Mouse (Mus musculus) T-helper 2 cell (primary cell): Measurements from ENCODE around the gene Prkca.

Experiments used
- in situ Hi-C: fragments of 300-600 bp; cut with MboI, MseI; formaldehyde crosslinking; loops from one replicate; pipeline ENCODE4 v1.15.1; 2025; ENCODE audit warnings: high pct_unique_total_duplicates

Gene Prkca

DNA sequence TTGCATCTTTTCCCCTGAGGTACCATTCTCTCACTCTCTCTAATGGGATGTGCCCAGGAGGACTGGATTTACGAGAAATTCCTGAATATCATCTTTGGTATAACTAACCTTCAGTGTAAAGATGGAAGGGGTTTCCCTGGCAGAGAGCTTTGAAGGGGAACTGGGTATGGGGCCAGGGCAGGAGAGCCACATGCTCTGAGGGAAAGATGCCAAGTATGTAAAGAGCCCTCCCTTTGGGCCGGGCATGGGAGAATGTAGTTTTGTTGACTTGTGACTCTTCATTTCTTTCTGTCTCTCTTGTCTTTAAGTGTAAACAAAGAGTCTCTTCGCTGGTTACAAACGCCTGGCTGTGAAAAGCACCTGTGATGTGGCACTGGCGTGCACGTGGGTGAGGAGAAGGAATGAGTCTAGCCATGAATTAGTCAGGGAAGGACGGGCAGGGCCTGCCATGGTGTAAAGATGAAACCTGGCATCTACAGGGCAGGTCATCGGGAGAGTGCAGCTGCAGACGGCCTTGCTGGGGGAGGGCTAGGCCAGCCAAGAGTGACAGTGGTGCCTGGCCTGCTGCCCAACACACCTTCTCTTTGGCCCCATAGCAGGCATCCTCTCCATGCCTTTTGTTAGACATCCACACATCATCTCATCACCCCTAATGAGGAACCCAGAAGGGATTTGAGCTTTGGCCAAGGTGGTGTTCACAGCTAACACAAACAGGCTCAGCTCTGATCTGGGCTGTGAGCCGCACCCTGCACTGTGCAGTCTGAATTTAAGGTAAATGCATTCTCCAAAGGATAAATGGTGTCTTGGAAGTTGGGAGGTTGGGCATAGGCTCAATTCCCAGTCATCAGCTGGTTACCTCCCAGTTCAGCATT is 388.3 kb downstream of the Prkca start:
- in situ Hi-C loops = no loop called here

DNA sequence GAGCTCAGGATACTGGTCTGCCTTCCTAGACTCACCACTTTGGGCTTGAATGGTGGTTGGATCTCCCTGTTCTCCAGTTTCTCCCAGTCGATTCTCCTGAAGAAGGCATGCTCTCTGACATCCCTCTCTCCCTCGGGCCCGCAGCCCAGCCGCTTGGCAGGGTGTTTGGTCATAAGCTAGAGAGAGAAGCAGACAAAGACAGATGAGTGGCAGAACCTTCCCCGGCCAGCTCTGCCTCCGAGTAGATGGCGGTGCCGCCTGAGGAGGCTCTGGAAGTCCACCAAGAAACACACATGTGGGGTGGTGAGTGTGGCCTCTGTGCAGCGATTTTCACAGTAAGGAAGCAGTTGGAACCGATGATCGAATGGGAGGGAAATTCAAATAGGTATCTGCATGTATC is 392.3 kb downstream of the Prkca start:
- in situ Hi-C loops = no loop called here

DNA sequence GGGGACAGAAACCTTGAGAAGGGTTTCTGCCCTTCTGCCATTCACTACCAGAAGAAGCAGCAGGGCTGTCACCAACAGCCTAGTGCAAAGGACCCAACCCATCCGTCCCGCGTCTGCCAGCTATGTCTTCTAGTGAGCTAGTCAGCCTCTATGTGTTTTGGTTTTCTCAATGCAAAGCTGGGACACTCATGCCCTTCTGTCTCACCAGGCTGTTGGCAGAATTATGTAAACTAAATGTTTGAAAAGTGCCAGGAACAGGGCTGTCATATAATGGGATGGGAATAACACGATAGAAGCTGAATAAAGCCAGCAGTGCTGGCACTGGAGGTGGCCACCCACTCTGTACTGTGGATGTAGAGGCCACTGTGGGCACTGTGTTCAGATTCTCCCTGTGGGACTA is 393.1 kb downstream of the Prkca start:
- in situ Hi-C loops = no loop called here

DNA sequence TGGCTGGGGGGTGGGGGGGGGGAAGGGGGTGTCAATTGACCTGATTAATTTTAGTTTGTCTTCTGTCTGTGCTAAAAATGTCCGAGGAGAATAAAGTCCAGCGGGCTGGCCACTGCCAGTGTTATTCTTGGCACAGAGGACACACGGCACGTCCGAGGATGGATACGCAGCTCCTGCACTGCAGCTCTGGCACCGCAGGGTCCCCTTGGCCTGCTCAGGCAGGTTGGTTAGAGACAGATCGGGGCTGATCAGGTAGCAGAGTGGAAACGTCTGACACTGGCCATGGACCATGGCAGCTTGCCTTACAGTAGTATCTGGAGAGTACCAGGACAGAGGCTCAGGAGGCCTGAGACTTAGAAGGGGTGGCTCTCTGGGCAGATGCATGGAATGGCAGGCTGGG is 393.5 kb downstream of the Prkca start:
- in situ Hi-C loops = no loop called here

DNA sequence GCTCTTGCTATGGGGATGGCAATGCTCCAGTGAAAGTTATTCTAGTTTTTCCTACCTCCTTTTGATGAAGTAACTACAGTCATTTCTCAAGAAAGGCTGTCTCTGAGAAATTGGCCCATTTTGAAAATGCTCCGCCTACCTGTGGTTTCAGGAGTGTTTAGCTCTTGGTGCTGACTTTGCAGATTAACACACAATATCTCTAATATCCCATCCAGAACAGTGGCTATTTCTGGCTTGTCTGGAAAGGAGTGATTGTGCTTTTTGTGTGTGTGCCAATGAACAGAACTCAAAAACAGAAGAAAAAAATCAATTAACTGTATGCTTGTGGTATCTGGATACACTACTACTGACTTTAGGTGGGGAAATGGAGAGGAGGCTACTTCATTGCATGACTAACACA is 395.8 kb downstream of the Prkca start:
- in situ Hi-C loops = no loop called here

DNA sequence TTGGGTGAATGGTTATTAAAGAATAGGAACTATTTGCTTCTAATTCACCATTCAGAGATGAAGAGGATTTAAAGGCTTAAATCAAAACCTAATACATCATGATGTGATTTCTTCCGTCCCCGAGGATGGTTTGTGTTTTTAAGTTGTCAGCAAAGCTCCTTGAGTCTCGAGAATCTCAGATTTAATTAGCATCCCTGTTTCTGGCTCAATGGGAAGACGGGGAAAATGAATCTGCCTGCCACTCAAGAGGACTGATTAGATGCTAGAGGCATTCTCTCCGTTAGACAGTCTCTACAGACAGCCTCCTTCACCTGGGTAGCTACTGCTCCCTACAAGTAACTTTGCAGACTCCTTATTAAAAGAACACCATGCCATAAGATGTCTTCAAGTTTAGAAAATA is 396.9 kb downstream of the Prkca start:
- in situ Hi-C loops = no loop called here

DNA sequence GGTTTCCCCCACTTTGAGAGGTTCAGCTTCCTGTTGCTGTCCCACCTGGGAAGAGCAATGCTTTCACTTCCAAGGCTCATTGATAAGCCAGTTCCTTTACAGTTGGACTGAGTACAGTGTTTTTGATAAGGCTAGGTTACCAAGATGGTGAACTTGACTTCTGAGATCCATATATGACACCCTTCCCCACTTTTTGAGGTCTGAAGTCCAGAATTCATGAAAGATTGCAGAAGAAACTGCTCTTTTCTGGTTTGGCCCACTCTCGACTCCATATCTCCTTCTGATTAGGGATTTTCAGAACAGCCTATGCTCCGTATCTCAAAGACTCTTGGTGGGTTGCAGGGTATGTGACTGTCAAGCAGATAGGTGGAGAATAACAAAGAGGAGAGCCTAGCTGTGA is 406.8 kb downstream of the Prkca start:
- in situ Hi-C loops = no loop called here

DNA sequence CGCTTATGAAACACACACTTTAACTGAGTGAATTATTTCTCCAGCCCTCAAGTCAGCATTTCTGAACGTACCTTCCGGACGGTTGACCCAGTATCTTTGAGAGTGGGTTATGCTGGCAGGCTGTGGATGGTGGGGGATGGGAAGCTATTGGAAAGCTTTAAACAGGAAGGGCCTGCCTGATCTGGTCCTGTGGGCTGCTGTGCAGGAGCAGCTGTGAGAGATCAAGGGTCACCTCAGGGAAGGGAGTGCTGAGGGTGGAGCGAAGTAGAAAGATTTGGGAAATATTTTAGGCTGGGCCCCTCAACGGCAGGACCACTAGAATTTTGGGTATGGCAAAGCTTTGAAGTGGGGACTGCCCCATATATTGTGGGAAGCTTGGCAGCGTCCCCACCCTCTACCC is 412.0 kb downstream of the Prkca start:
- in situ Hi-C loops = no loop called here

DNA sequence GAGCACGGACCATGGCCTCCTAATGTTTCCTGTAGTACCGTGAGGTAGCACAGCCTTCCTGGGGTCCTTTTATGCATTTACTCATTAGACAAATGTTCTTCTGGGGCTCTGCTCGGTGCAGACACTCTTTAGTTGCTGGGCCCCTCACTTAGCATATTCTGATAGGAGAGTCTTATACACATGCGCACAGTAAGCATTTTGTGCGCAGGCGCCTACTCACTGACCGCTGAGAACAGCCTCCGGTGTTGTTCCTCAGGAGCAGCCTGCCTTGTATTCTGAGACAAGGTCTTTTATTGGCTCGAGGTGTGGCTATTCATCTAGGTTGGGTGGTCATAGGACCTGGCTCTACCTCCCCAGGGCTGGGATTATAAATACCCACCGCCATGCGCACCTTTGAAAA is 412.4 kb downstream of the Prkca start:
- in situ Hi-C loops = no loop called here

DNA sequence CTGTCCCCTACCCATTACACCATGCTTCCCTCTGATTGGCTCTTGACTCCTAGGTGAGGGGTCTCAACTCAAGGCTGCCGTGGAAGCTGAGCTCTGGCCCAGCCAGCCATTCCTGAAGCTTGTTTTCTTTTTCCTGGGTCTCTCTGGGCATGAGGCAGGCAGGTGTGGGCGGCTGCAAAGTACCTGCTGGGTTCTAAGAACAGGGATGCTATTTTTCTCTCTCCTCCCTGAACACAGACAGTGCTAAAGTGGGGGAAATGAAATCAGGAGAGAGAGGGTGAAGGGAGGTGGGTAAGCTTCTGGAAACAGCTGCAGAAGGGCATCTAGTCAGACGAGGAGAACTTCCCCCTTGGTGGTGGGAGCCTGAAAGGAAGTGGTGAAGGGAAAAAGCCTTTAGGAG is 414.0 kb downstream of the Prkca start:
- in situ Hi-C loops = no loop called here

DNA sequence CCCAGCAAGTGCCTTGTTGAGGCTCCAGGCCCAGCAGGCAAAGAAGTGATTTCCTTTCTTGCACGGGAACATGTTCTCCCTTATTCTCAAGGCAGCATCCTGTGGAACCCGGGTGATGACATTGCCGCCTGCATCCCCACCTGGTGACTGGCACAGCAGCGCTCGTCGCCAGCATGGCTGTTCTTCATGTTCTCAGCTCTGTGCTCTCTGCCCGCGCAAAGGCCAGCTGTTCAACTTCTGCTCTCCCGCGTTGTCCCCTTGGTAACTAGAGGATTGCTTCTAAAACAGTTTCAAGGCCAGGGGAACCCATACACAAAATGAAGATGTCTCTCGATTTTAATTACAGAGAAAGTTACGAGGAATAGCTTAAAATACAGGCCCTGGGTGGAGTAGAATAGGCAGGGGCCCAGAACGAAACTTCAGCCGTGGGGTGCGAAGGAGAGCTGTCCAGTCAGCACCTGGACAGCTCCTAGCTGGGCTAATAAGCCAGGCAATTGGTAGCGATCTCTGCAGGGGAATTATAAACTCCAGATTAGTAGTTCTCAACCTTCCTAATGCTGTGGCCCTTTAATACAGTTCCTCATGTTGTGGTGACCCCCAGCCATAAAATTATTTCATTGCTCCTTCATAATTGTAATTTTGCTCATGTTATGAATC is 423.7 kb downstream of the Prkca start:
- in situ Hi-C loops = no loop called here

DNA sequence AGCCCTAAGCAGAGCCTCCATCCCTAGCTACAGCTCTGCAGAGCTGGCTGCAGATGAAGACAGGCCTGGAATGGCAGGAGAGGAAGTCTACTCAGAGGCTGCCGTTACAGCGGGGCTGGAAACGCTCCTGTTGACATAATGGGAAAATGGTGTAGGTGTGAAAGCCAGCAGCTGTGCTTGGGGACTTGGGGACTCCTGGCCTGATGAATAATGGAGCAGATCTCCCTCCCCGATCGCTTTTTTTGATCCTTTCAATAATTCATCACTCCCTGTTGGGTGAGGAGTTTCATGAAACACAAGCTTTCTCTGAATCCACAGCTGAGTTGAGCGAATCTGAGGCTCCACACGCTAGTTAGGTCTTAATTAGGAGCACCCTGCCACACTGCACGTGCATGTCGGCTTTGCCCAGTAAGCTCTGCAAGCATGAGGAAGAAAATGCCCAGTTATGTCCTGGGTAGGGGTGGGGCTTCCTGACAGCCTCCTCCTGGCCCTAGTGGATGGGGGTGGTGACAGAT is 425.9 kb downstream of the Prkca start:
- in situ Hi-C loops = no loop called here

DNA sequence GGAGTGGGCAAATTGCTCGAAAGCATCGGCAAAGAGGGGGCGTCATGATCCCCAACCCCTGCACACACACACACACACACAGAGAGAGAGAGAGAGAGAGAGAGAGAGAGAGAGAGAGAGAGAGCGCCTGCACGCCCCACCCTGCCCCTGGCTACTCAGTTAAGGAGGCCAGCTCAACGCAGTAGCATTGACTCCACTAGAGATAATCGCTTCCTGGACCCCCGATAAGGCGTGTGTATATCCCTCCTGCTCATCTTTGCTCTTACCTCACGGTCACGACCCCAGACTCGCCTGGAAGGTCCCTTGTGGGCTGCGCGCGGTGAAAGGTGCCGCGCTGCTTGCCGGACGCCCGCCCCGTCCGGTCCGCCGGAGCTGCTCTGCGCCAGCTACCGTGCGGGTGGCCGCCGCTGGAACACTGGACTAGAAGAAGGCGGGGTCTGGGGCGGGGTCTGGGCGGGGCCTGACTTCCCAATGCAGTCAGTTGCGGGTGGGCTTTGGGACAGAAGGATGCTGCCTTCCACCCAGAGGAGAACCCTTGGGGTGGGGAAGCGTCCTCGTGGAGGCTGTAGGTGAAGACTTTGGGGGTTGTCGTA is 429.0 kb downstream of the Prkca start, which contains the start of gene Cacng5:
TSS of gene Cacng5 (minus strand) at position 422 of the 593 bp plus-strand sequence.
- in situ Hi-C loops = no loop called here

DNA sequence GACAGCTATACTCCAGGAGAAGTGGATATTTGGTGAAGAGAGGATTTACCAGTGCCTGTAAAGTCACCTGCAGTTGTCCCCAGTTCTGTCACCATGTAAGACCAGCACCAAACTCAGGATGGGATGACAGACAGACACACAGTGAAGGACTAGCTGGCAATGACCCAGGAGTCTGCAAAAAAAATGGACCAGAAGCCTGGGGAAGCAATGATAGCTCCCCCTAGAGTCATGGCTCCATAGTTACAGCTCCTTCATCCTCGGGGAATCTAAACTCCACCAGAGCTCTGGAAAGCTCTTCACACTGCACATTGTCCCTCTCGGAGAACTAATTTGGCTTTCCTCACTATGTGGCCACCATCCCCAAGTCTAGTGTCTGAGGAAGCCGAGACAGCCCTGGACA is 430.4 kb downstream of the Prkca start:
- in situ Hi-C loops = no loop called here

DNA sequence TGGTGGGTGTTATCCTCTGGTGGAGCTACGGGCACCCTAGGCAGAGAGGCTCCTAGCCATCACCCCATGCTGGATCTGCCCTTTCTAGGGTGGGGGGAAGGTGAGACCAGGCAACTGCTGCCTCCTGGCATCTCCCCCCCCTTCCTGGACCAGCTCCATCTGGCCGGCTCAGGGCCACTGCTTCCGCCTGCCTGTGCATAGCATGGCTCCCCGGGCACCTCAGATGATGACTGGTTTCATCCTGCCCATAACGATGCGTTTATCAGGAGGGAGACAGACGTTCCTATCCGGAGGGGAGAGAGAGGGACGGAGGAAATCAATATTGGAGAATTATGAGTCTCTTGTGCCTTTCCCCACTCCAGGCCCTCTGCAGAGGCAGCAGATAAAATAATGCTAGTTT is 438.4 kb downstream of the Prkca start:
- in situ Hi-C loops = no loop called here

DNA sequence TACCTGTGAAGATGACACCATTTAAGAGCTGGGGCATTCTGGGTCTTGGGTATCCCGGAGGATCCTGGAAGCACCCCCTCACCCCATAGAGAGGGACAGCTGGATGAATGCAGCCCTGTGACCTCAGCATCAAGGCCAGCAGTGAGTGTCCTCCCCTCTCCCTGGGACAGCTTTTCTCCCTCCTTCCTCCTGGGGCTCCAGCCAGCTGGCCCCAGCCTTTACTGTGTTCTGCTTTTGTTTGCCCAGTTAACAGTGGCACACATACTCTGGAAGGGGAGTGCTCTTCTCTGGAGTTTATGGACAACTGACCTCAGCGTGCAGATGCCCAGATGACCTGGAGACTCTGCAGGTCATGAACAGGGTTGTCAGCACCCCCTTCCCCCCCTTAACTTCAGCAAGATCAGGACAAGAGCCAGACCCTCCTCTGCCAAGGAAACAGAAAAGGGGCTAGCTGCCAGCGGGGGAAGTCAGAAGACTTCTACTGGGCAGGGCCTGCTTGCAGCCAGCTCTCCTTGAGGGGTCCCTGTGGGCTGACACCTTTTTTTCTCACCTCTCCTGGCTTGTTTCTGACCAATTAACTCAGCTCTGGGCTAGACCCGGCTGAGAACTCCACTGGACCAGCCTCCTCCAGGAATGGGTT is 439.6 kb downstream of the Prkca start:
- in situ Hi-C loops = no loop called here

DNA sequence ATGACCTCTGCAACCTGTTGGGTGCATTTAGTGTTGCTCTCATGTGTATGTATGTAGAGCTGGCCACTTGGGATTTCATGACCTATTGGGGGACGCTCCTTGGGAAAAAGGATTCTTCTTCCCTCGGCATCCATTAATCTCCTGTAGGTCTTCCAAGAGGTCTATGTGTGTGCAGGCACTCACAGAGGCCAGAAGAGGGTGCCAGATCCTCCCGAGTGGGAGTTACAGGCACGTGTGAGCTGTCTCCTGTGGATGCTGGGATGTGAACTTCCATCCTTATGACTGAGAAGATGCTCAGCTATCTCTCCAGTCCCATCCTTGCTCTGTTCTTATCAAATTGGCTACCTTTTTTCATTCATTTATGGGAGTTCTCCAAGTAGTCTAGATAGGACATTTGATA is 443.3 kb downstream of the Prkca start:
- in situ Hi-C loops = no loop called here

DNA sequence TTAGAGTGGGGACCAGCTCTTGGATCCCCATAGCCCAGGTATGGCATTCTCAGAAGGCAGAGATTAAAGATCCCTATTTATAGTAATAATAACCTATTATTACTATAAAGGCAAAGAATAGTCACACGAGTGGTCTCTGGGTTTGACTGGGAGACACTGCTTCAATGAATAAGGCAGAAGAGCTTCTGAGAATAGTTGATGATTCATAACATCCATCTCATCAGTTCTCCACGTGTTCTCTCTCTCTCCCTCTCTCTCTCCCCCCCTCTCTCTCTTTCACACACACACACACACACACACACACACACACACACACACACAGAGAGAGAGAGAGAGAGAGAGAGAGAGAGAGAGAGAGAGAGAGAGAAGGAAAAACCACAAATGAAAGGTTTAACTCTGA is 445.0 kb downstream of the Prkca start:
- in situ Hi-C loops = no loop called here

DNA sequence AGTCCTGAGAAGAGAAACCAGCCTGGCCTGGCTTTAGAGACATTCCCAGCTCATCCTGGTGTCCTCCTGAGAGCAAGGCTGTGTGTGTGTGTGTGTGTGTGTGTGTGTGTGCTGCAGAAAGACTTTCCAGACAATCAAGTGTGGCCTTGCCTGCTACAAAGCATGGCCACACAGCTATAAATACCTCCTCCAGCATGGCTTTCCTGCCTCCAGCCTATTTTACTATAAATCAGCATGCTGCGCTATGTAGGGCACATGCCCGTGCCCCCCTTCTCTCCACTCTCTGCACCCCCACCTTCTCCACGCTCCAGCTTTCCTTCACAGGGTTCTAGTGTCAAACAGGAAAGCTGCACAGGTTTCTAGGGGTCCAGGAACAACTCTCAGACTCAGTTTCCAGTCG is 448.1 kb downstream of the Prkca start:
- in situ Hi-C loops = no loop called here

DNA sequence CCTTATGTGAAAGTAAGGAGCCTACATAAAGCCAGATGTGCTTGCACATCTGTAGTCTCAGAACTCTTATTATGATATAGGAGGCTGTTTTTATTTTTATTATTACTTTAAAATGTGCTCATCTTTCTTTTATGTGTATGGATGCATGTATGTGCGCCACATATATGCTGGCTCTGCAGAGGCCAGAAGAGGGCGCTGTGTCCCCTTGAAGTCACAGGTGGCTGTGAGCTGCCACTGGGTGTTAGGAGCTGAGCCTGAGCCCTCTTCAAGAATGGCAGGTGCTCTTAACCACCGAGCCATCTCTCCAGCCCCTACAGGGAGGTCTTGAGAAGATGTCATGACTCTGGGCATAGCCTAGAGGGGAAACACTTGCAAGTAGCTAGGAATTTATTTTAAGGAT is 452.4 kb downstream of the Prkca start:
- in situ Hi-C loops = no loop called here

DNA sequence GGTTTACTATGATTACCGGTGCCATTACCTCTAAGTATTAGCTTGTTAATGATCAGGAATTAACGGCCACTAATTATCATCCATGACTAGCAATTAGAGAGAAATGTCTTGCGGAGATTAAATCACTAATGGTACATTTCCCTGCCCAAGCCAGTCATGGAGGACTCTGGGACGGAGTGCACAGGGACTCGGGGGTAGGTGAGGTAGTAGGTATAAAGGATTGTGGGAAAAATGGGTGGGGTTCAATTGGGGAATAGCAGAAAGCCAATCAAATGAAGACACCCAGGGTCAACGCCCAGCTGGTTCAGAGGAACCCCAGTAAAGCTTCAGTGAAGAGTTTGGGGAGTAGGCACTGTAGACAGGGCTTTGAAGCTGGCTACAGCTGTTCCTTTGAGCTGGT is 456.4 kb downstream of the Prkca start:
- in situ Hi-C loops = no loop called here
